Mouse (Mus musculus): ENCODE results near the gene Smcp.
A peak's percentile ranks its signal among the peaks of the same experiment; 100 is the strongest.

The Smcp gene

DNA sequence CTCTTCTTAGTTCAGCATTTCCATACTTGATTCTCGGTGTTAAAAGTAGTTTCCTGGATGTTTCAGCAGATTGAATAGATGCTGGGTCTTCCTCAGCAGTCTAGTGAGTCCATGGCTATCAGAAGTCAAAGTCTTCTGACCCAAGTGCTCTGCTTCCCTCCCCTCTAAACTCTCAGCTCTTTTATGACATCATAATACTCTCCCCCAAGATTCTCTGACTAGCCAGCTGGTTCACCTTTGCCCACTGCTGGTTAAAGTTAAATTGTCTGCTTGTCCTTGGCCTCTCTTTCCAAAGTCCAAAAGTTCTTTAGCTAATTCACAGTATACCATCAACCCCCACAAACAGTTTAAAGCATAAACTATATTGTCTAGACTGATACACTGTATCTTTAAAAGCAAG lies at the start of gene Smcp:
TSS of gene Smcp (minus strand) at position 140 of the 400 bp plus-strand sequence.
- DNase-seq (ENCODE audit: low read depth, low spot score), result no peak

DNA sequence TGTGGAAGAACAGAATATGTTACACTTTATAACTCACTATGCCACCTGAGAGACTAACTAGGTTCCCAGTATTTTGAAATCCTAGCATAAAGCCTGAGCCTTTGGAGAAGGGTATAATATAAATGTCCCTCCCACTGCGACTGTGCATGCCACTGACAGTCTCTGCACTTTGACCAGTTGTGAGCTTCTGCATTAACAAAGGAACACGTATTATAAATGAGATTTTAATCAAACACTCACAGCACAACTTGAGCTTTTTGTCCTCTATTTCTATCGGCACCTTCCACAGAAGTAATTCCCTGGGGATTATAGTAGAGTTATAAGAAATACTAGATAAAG lies 49.8 kb upstream of the Smcp start:
- no peak for DNase-seq (ENCODE audit: low read depth, low spot score)

DNA sequence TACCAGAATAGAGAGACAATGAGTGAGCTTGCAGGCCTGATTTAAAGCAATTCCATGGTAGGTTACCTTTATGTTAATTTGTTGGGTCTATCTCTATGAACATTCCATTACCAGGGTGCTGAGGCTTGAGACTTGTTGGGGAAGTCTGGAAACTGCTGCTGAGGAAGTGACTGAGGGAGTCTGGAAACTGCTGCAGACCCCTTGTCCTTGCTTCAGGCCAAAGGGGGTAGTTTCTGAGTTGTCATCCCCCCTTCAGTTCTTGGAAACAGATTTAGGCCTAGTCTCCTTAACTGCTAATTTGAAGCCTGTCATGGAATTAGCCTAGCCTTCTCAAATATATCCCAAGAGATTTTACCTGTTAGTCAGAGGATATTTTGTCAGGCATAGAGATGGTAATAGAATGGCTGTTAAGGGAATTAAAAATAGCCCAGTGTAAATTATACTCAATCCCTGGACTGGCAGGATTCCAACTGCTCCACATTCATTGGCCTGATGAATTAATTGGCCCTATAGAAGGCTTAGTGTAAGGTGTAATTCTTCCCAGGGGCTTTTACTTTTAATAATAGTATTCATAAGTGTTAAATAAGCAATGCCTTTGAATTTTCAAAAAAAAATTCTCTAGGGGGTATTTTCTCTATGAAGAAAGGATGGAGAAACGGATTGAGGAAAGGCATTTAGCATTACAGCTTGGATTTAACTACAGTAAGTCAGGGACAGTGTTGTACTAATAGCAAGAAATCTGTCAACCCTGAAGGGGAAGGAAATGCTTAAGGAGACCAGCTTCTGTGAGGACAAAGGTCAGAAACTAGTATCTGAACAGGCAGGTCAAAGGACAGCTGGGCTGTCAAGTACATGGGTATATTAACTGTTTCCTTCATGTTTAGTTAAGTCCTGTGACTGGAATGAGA lies 49.2 kb upstream of the Smcp start:
- no peak for DNase-seq (ENCODE audit: low read depth, low spot score)

DNA sequence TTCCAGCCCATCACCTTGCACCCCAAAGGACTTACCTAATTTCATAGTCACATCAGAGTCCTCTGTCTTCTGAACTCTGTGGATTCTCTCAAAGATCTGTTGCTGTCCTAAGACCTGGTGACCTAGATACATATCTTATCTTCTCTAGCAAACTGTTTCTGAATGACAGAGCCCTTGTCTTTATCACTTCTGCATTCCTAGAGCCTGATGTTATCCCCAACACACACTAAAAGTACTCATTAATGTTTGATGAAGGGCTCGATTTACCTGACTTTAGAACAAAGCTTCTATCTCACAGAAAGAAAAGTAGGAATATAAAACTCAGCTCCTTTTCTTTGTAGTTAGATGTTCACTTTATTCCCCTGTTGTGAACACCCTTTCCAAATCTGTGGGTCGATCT lies 32.8 kb upstream of the Smcp start, which contains the start of gene Lce6a:
TSS of gene Lce6a (minus strand) at position 101 of the 400 bp plus-strand sequence.
- DNase-seq (ENCODE audit: low read depth, low spot score), result no peak

DNA sequence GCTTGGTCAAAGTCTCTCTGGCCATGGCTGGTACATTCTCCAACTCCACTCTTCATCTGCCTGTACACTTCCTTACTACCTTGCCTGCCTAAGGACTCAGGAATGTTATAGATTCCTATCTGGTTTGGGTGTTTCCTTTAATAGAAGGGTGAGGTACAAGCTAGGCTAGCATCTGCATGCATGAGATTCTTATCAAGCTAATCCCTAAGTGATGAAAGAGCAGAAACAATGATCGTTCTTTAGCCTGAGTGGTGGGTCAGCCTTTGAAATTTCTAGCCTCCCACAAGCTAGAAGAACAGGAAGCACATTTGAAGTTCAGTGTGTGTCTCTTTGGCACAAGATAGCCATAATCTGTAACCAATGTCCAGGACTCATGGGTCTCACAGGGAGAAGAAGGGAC lies 21.0 kb upstream of the Smcp start:
- no peak for DNase-seq (ENCODE audit: low read depth, low spot score)

DNA sequence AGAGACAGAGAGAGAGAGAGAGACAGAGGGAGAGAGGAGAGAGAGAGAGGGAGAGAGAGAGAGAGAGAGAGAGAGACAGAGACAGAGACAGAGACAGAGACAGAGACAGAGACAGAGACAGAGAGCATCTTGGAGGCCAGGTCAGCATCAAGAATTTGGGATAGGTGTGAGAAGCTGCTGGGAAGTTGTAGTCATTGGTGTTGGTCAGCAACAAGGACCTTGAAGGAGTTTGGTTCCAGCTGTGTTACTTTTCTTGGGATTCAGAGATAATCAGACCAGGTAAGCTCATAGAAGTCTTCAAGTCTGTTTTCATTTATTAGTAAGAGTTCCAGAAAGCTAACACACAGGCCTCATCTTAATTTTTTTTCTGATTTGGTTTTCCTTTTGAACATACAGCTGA lies 18.6 kb upstream of the Smcp start, which contains the start of gene 2210017I01Rik:
TSS of gene 2210017I01Rik (minus strand) at position 101 of the 400 bp plus-strand sequence.
- DNase-seq (ENCODE audit: low read depth, low spot score), result no peak

DNA sequence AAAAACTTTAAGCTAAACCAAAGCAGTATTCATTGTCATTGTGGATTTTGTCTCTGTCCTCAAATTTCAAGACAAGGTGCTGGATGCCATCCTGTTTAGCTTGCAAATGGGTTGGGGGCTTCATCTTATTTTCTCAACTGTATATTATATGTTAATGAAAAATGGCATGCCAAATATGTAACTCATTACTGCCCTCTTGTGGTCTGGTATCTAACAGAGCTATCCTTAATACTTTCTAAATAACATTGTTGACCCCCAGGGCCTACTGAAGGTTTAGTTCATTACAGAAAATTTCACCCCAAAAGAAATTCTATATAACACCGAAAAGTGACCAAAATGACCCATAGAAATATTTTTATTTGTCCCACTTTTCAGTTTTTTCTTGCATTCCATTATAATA lies 13.4 kb upstream of the Smcp start:
- DNase-seq (ENCODE audit: low read depth, low spot score), result peak; percentile 3

DNA sequence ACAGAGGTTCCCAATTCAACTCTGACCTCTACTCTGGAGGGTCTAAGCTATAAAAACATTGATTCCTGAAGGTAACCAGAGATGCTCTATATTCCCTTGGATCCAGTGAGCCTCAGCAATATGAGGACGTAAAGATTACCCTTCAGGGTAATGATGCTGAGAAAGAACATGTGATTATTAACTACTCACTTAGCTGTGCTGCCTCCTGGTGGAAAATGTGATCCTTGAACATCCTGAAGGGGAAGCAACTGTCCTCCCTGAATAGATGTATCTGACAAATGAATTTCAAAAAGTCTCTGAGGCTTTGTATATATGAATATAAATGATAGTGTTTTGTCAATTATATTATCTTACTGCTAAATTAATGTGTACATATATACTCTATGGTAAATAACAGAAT lies 11.7 kb upstream of the Smcp start:
- DNase-seq (ENCODE audit: low read depth, low spot score), result no peak

DNA sequence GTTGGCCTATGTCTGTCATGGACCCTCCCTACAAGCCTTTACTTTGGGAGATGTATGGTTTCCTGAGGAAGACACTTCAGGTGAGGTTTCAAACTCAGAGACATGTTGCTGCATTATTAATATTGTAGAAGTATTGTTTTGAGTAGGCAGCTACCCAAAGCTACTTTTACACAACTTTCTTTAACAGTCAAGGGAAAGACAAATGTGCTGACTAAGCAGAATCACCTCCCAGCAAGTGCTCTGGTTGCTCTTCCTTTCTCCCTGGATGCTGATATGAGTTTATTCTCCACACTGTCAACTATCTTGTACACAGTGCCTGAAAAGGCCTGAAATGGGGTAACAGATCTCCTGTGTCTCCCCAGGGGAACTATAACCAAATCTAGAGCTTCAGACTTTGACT lies 11.2 kb upstream of the Smcp start:
- no peak for DNase-seq (ENCODE audit: low read depth, low spot score)

DNA sequence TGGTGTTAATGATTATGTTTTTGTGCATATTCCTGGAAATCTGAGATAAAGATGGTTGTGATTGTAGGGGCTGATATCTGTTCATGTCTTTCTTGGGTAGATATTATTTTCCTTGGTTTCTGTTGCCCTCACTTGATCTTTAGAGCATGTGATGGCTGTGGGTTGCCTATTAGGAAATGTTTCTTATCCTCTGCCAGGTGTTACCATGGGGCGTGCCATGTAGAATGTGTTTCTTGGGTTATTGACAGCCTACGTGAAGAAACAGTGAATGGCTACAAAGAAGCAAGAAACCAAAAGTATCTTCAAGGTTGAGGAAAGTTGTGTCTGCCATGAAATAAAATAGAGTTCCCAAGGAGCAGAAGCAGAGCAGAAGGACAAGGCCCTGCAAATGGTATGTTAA lies 9.6 kb upstream of the Smcp start:
- no peak for DNase-seq (ENCODE audit: low read depth, low spot score)

DNA sequence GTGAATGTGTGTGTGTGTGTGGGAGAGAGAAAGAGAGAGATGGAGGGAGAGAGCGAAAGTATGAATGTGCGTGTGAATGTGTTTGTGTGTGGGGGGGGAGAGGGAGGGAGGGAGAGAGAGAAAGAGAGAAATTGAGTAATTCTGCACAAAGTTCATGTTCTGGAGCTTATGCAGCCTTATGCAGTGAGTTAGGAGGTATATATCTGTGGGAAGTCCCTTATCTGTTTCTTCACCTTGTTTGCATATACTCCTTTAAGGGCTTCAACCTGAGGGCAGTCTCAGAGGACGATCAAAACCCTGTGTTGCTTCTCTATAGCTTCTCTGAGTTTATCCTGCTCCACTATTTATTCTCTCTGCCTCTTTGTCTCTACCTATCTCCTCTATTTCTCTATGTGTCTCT lies 1.6 kb downstream of the Smcp start:
- DNase-seq (ENCODE audit: low read depth, low spot score), result no peak

DNA sequence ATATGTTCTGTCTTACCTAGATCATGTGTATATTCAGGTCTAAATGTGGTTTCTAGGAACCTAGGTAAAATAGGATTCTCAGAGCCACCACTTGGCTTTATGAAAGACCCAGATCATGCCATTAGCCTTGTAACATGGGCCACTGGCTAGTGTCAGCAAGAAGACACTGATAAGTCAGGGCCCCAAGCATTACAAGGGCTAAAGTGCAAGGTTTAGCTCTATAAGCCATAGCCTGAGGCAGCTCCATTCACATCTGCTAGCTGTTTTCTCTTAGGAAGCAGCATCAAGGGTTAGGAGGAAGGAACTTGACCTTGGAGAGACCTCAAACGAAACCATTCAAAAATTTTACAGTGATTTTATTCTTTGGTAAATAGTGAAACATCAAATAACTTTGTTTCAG lies 3.7 kb downstream of the Smcp start:
- no peak for DNase-seq (ENCODE audit: low read depth, low spot score)

DNA sequence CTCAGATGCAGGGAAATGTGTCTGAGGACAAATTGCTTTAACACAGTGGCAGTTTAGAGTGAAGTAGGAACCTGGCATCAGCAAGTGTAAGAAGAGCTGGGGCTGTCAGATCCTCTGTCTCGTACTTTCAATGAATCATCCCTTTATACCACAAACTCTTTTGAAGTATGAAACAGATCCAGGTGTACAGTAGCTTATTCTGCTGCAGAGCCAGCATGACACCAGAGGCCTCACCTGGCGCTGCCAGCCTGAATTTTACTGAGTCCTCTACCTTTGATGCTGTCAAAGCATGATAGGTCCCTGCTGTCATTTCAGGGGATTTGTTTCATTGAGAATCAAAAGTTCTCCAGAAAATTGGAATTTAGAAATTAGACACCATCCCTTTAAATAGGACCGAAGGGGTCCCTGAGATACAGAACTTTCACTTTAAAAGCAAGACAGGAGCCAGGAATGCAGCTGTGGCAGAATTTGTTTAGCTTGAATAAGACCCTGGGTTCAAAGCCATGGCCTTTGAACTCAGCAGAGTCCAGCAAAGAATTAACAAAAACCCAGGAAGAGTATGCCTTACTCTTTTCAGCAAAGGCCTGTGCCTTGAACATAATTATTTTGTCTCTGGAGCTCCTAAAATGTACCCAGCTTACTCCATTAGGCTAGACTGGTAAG lies 5.5 kb downstream of the Smcp start:
- DNase-seq (ENCODE audit: low read depth, low spot score), result no peak

DNA sequence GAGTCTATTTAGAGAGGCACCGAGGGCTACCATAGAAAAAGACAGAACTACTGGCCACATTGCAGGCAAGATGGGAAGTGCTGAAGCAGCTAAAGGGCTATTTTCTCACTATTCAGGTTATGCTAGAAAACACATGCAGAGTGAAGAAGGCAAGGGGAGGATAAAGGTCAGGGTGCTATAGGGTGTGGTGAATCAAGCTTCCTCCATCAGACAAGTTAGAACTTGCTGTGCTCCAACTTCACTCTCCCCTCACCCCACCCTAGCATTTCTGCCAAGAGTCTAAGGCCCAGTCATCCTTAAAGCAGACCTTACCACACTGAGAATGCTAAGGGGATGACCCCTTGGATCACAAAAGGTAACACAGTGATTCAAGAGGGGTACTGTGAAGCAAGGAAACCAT lies 9.3 kb downstream of the Smcp start:
- no peak for DNase-seq (ENCODE audit: low read depth, low spot score)

DNA sequence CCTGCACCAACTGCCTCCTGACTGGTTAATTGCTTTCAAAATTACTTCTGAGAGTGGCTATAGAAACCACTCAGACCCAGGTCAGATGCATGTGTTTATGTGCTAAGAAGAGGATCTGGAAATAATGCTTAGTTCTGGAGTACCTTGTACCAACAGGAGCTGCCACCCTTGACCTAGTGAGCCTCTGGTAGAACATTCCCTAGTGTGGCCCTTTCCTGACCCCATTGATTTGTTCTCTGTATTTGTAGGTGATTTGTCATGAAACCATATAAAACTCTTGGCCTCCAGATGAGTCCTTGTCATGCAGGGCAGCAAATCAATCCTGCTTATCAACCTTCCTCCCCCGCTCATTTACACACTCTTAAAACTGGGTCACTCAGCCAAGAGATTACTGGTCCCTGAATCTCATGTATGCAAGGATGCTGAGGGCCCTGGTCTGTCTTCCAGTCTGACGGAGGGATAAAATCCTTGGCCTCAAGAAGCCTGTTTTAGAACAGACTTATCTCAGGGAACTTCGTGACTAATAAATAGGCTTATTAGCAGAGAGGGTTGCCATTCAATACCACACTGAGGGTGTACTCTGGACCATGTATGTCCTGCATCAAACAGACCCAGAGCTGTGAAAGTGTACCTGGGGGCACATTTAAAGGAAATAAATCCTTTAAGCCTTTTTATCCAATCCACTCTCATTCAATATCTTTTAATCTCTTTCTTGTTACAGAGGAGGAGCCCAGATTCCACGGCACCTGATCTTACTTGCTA lies 10.0 kb downstream of the Smcp start:
- DNase-seq (ENCODE audit: low read depth, low spot score), result no peak

DNA sequence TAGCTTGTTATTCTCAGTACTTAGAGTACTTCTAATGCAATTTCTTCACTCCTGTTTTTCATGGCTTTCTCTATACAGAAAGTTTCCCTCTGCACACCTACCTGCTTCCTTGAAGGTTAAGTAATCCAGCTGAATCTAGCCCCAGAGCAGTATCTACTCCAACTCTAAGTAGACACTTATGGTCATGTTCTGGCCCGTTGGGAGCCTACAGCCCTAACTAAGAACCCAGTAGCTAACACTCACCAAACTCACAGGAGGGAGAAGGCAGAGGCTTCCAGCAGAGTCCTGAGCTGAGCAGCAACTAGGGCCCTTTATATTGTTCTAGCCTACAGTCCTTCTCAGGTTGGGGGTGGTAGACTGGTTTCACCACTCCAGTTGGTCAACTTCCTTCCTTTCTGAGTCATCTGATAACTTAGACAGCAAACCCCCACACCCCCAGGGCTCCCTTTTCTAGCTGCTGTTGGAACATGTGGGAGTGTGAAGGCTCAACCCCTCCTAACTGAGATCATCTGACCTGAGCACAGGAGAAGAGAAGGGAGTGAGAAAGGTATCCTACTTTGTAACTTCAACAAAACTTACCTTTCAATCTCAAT lies 15.3 kb downstream of the Smcp start, which contains the start of gene Ivl:
TSS of gene Ivl (minus strand) at position 287 of the 593 bp plus-strand sequence.
- DNase-seq (ENCODE audit: low read depth, low spot score), result no peak

DNA sequence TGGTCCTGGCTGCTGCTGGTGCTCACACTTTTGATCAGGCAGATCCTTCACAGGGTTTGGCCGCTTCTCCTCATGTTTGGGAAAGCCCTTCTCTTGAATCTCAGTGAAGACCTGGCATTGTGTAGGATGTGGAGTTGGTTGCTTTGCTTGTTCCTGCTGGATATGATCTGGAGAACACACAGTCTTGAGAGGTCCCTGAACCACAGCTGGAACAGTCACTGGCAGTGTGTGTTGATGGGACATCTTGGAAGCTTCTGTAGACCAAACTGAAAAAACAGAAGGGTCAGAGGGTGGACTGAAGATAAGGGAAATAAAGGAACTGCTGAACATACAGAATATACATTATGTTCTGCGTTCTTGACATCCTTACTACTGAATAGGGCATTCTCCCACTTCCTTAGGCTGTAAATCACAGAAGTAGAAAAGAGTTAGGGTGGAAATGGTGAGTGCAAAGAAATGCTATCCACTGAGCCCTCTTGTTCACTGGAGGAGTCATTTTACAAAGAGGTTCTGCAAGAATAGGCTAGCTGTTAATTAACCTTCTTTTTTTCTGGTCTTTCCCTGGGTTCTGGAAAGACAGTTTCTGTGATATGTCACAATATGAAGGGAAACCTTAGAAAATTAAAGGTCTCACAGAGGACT lies 16.2 kb downstream of the Smcp start:
- DNase-seq (ENCODE audit: low read depth, low spot score), result no peak

DNA sequence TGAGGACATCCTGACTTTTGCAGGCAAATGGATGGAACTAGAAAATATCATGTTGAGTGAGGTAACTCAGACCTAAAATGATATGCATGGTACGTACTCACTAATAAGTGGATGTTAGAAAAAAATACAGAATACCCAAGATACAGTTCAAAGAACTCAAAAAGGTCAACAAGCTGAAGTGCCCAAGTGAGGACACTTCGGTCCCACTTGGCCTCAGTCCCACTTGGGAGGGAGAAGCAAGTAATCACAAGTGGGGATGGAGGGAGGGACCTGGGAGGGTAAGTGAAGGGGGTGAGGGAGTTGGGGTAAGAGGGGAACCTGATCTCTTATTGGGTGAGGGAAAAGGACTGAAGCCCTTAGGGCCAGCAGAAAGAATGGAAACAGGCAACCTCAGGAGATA lies 20.0 kb downstream of the Smcp start:
- DNase-seq (ENCODE audit: low read depth, low spot score), result no peak

DNA sequence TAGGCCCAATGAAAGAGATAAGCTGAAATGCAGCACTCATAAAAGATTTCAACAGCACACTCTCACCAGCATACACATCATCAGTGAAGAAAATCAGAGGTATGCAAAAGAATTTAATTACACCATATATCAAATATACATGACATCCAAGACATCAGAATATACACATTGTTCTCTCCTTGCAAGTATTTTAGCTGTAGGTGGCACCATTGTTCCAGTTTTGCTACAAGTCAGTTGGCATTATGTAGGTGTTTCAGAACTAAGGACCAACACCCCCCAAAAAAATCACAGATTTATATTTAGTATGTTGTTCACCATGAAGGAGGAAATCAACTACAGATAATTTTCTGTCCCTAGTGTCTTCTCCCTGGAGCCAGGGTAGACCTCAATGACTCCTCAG lies 23.4 kb downstream of the Smcp start:
- no peak for DNase-seq (ENCODE audit: low read depth, low spot score)

DNA sequence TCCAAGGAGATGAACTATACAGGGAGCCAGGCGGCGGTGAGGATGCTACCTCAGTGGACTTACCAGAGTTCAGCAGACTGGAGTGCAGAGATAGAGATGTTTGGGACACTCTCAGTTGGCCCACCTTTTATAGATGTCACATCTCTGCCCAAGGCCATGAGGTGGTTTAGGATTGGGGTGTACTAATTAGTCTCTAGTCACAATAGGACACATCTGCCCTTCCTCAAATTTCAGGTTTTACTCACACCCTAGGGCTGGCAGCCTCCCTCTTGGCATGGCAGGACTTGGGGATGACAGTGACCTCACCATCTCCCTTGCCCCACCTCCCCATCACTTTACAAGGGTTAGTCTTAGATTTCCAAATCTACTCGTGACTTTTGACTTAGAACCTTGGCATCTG lies 54.4 kb downstream of the Smcp start, which contains the start of gene 2310046K23Rik:
TSS of gene 2310046K23Rik (minus strand) at position 101 of the 400 bp plus-strand sequence.
- no peak for DNase-seq (ENCODE audit: low read depth, low spot score)
